Mouse (Mus musculus) CH12.LX (cell line): ENCODE measurements around the gene Adamts16. TPM values are rescaled to one million over a fixed set of nuclear protein-coding genes. Genes with fewer than 3 reads are reported as not detected.

Source experiments
- DNase-seq: peaks from one replicate; pipeline ENCODE4 v3.0.0-alpha.2; 2013; ENCODE audit errors: extremely low read depth
- H3K27ac ChIP-seq: 2 replicates; pipeline ENCODE4 v1.5.1; 2012; ENCODE audit warnings: low read depth, mild to moderate bottlenecking, control low read depth, moderate library complexity; ENCODE audit not compliant: insufficient read depth
- H3K27me3 ChIP-seq: replicated peaks from 2 replicates; pipeline ENCODE3; 2012; ENCODE audit warnings: inconsistent platforms
- H3K36me3 ChIP-seq, 2 experiments: replicated peaks in 1 of 2; 2 replicates each; pipeline versions ENCODE3 to v1.6.1; 2012; ENCODE audit warnings: inconsistent platforms in 1 of 2, low read length in 1 of 2, mild to moderate bottlenecking in 1 of 2, mixed read lengths in 1 of 2, moderate library complexity in 1 of 2; ENCODE audit not compliant: control insufficient read depth in 1 of 2, insufficient read depth in 1 of 2
- H3K4me1 ChIP-seq, 2 experiments: 2 replicates each; pipeline ENCODE4 v1.6.1; 2012; ENCODE audit warnings: inconsistent platforms in 1 of 2, moderate library complexity in 1 of 2; ENCODE audit not compliant: insufficient read depth in 2 of 2, control insufficient read depth in 1 of 2
- H3K4me2 ChIP-seq: 2 replicates; pipeline ENCODE4 v1.6.1; 2012; ENCODE audit warnings: low read depth, mild to moderate bottlenecking, control low read depth; ENCODE audit not compliant: poor library complexity, insufficient read depth, severe bottlenecking
- H3K4me3 ChIP-seq, 3 experiments: fragments of 150-350 bp in 1 of 3; sonication (generic) in 1 of 3; replicated peaks in 1 of 3; 2 replicates each; pipeline versions ENCODE3 to v1.5.1; 2011 to 2012; ENCODE audit warnings: low read depth in 2 of 3, low read length in 2 of 3, mild to moderate bottlenecking in 2 of 3, moderate library complexity in 2 of 3, control low read depth in 1 of 3, improper control_type of control experiment in 1 of 3, inconsistent platforms in 1 of 3, mixed read lengths in 1 of 3; ENCODE audit not compliant: poor library complexity in 1 of 3
- H3K79me2 ChIP-seq: replicated peaks from 2 replicates; pipeline ENCODE4 v1.6.1; 2012; ENCODE audit warnings: mild to moderate bottlenecking, moderate library complexity; ENCODE audit not compliant: control insufficient read depth, poor library complexity, insufficient read depth, severe bottlenecking; ENCODE audit errors: extremely low read depth
- H3K9ac ChIP-seq: 2 replicates; pipeline ENCODE4 v1.6.1; 2012; ENCODE audit warnings: low read depth, mild to moderate bottlenecking, control low read depth, moderate library complexity; ENCODE audit not compliant: insufficient read depth
- H3K9me3 ChIP-seq: replicated peaks from 2 replicates; pipeline ENCODE3; 2012; ENCODE audit warnings: low read length, inconsistent platforms, mixed read lengths
- CTCF ChIP-seq, 2 experiments: IDR thresholded peaks in 1 of 2; conservative IDR thresholded peaks in 1 of 2; 2 replicates each; pipeline ENCODE4 v1.5.1; 2011 to 2012; ENCODE audit warnings: low read depth in 2 of 2, low read length in 2 of 2, improper control_type of control experiment in 1 of 2, inconsistent platforms in 1 of 2, mild to moderate bottlenecking in 1 of 2, moderate library complexity in 1 of 2
- GABPA ChIP-seq: IDR thresholded peaks from 2 replicates; pipeline ENCODE4 v1.6.1; 2012; ENCODE audit warnings: low read depth, low read length, improper control_type of control experiment, inconsistent platforms; ENCODE audit not compliant: insufficient replicate concordance
- IRF4 ChIP-seq: IDR thresholded peaks from 2 replicates; pipeline ENCODE4 v1.6.1; 2014; ENCODE audit warnings: low read depth, mild to moderate bottlenecking, inconsistent platforms, low read length, improper control_type of control experiment
- JUN ChIP-seq: IDR thresholded peaks from 2 replicates; pipeline ENCODE4 v1.6.1; 2011; ENCODE audit warnings: low read depth, mild to moderate bottlenecking, low read length, improper control_type of control experiment, moderate library complexity; ENCODE audit not compliant: insufficient read depth
- JUND ChIP-seq: conservative IDR thresholded peaks from 2 replicates; pipeline ENCODE4 v1.6.1; 2011; ENCODE audit warnings: low read depth, low read length, improper control_type of control experiment
- KAT2A ChIP-seq: IDR thresholded peaks from 2 replicates; pipeline ENCODE4 v1.6.1; 2012; ENCODE audit warnings: low read length, improper control_type of control experiment, inconsistent platforms; ENCODE audit not compliant: insufficient replicate concordance
- MAFK ChIP-seq: IDR thresholded peaks from 2 replicates; pipeline ENCODE4 v1.6.1; 2011; ENCODE audit warnings: low read length, improper control_type of control experiment; ENCODE audit not compliant: insufficient replicate concordance
- MAZ ChIP-seq: IDR thresholded peaks from 2 replicates; pipeline ENCODE4 v1.6.1; 2012; ENCODE audit warnings: low read depth, mild to moderate bottlenecking, inconsistent platforms, low read length, improper control_type of control experiment, moderate library complexity
- NELFE ChIP-seq: IDR thresholded peaks from 2 replicates; pipeline ENCODE4 v1.6.1; 2011; ENCODE audit warnings: low read depth, low read length, improper control_type of control experiment
- NRF1 ChIP-seq: IDR thresholded peaks from 2 replicates; pipeline ENCODE4 v1.6.1; 2014; ENCODE audit warnings: low read depth, mild to moderate bottlenecking, inconsistent platforms, low read length, improper control_type of control experiment, moderate library complexity
- POLR2AphosphoS2 ChIP-seq: IDR thresholded peaks from 2 replicates; pipeline ENCODE4 v1.6.1; 2011; ENCODE audit warnings: low read depth, low read length, improper control_type of control experiment
- TCF12 ChIP-seq: IDR thresholded peaks from 2 replicates; pipeline ENCODE4 v1.6.1; 2014; ENCODE audit warnings: low read depth, mild to moderate bottlenecking, inconsistent platforms, low read length, improper control_type of control experiment
- USF2 ChIP-seq: conservative IDR thresholded peaks from 2 replicates; pipeline ENCODE4 v1.6.1; 2011; ENCODE audit warnings: low read depth, low read length, improper control_type of control experiment
- ZC3H11A ChIP-seq: IDR thresholded peaks from 2 replicates; pipeline ENCODE4 v1.6.1; 2012; ENCODE audit warnings: low read depth, mild to moderate bottlenecking, inconsistent platforms, low read length, improper control_type of control experiment
- ZMIZ1 ChIP-seq: IDR thresholded peaks from 2 replicates; pipeline ENCODE4 v1.6.1; 2012; ENCODE audit warnings: low read depth, mild to moderate bottlenecking, inconsistent platforms, low read length, improper control_type of control experiment
- ZNF384 ChIP-seq: IDR thresholded peaks from 2 replicates; pipeline ENCODE4 v1.6.1; 2012; ENCODE audit warnings: low read depth, low read length, improper control_type of control experiment, inconsistent platforms
- dilution Hi-C: fragments of 300-500 bp; cut with MboI; formaldehyde crosslinking; loops from 2 replicates; pipeline ENCODE4 v1.14.3; 2020; ENCODE audit warnings: low sequenced_read_pairs; ENCODE audit not compliant: extremely low pct_unique_long_range_greater_than_20kb, extremely low pct_ligation_motif_present
- in situ Hi-C: fragments of 300-500 bp; cut with MboI; formaldehyde crosslinking; loops from 3 replicates; pipeline ENCODE4 v1.14.3; 2019; ENCODE audit warnings: low sequenced_read_pairs, low pct_ligation_motif_present, low pct_unique_long_range_greater_than_20kb, mixed read lengths
- polyA plus RNA-seq: library from polyadenylated mRNA; unstranded; fragments of >175 nt; gene quantifications from 2 replicates; pipeline ENCODE4 v1.2.1, GENCODE M21; 2012; ENCODE audit warnings: low read depth; ENCODE audit not compliant: insufficient read length
- total RNA-seq, 2 experiments: library from RNA; depleted of rRNA; stranded (reverse); fragments of 300-350 nt in 1 of 2; fragments of >200 nt in 1 of 2; gene quantifications; 2 replicates each; pipeline ENCODE4 v1.2.3; 2012 to 2014

The Adamts16 gene
- total and polyA plus RNA-seq, 3 experiments = not detected

DNA sequence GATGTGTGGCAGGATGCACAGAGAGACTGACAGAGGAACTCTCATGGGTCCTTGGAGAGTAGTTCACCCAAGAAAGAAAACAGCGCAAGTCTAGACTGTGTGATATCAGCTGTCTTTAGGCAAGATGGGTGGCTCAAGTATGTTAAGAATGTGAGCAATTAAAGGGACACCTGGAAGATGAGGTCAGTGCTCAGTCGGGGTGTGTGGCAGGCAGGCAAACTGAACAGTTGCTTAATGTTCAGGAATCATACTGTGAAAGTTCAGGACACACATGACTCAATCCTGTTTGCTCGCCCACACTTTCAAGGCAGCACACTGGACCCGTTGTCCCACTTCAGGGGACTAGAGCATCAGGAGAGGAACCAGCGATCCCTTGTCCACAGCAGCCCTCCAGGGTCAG, 110.3 kb downstream of the Adamts16 start:
- Histone ChIP-seq H3K4me2 (no peak overlapping the region), H3K4me3 (no peak overlapping the region), H3K9ac (no peak overlapping the region), H3K27ac (no peak overlapping the region), H3K4me1 (peaks cover 3 to 5% of the 10 kb centered on the region in 2 experiments; a peak in 2 of 4 replicates), H3K9me3 (no peaks in the 10 kb centered on the region), H3K79me2 (no peaks in the 10 kb centered on the region), H3K36me3 (no peaks in the 10 kb centered on the region), H3K27me3 (no peaks in the 10 kb centered on the region)
- no peak for DNase-seq
- dilution Hi-C loops = no loop called here
- TF ChIP-seq NELFE = no peak
- TF ChIP-seq NRF1 = no peak
- no peak for TF ChIP-seq USF2
- TF ChIP-seq GABPA = no peak
- no peak for TF ChIP-seq ZC3H11A
- no peak for TF ChIP-seq ZNF384
- TF ChIP-seq MAZ = no peak
- no peak for TF ChIP-seq TCF12
- no peak for TF ChIP-seq JUN
- TF ChIP-seq KAT2A = no peak
- no peak for TF ChIP-seq POLR2AphosphoS2
- no peak for TF ChIP-seq CTCF (conservative IDR thresholded peaks at IDR 0.05 in 1 of 2, IDR thresholded peaks at IDR 0.05 in 1 of 2; ENCODE audit: low read depth in 2 of 2, low read length in 2 of 2)
- TF ChIP-seq JUND = no peak
- TF ChIP-seq MAFK = no peak
- in situ Hi-C loops = no loop called here

GRCm38 (mm10) chr13:70729996-70730395, 111.6 kb downstream of the Adamts16 start:
- no peak for TF ChIP-seq ZC3H11A
- no peak for TF ChIP-seq IRF4
- no peak for TF ChIP-seq ZMIZ1
- TF ChIP-seq TCF12 = no peak
- TF ChIP-seq, all 38 proteins: peak for 0
- H3K27me3 ChIP-seq = no peaks in the 10 kb centered on the region
- H3K36me3 ChIP-seq = no peaks in the 10 kb centered on the region
- H3K4me3 ChIP-seq = no peak overlapping the region
- H3K27ac ChIP-seq = no peak overlapping the region
- H3K4me2 ChIP-seq = no peak overlapping the region
- no peak overlapping the region for H3K9ac ChIP-seq
- H3K79me2 ChIP-seq = no peaks in the 10 kb centered on the region
- H3K4me1 ChIP-seq = peaks cover 0 to 5% of the 10 kb centered on the region in 2 experiments; a peak in 1 of 4 replicates
- in situ Hi-C loops (no loop called here), dilution Hi-C loops (no loop called here)
- no peak for DNase-seq
- no peaks in the 10 kb centered on the region for H3K9me3 ChIP-seq
